In genomic region chr16:45922546-45923229, GRCm38 (mm10) we compare ENCODE assay signal across 12 mouse cellular contexts. TPM values are rescaled to one million over a fixed set of nuclear protein-coding genes. Genes with fewer than 3 reads are reported as not detected.
DNase-seq lines count a peak whose midpoint lies in the region; ATAC-seq and TF ChIP-seq lines count a peak whose summit lies in the region.
"Had no signal": no experiment of that assay in that cellular context is flagged by ENCODE, and none has a peak within 500 bp of the region (broad histone marks: within the 10 kb centered on the region; RNA-seq: fewer than 3 reads in every experiment).

No protein-coding gene starts in this region.

- no peak for TF ChIP-seq CTCF in brain, embryonic 14.5 days (IDR thresholded peaks at IDR 0.05; ENCODE audit: borderline replicate concordance, extremely low read depth, insufficient read depth, insufficient read length)

- DNase-seq in 3T3-L1 (ENCODE audit: low read depth, low spot score), result peak; percentile 31
- peak; percentile 42 for DNase-seq in brain, embryonic 14.5 days (ENCODE audit: low read depth)
- DNase-seq in kidney, postnatal 4 days, result peak; percentile 58 to 68
- DNase-seq in frontal cortex, postnatal 10 days (ENCODE audit: low spot score in 2 of 2), result no peak
- no peak for DNase-seq in right cerebral cortex, postnatal 4 days
- DNase-seq: thymus, adult 2 months had no signal

- WGBS in heart, embryonic 15.5 days, result 57% methylated on average over 8 of the region's 8 CpGs
- 75% methylated on average over 8 of the region's 8 CpGs for WGBS in neural tube, embryonic 15.5 days
- 80% methylated on average over 8 of the region's 8 CpGs for WGBS in hindbrain, embryonic 13.5 days

- peak overlapping the region; percentile 63 for H3K27ac ChIP-seq in heart, embryonic 15.5 days
- no peak overlapping the region for H3K27ac ChIP-seq in neural tube, embryonic 15.5 days (replicated peaks)
- no peak overlapping the region for H3K27ac ChIP-seq in hindbrain, embryonic 13.5 days
- H3K27ac ChIP-seq: hindbrain, embryonic 10.5 days; left cerebral cortex, adult 2 months; midbrain, embryonic 12.5 days had no signal

- ATAC-seq in heart, embryonic 15.5 days (replicated peaks; ENCODE audit: insufficient number of reproducible peaks, insufficient read depth, low FRiP score, low read depth), result peak; percentile 62; the same call in 1 of the 2 replicates
- ATAC-seq in neural tube, embryonic 15.5 days (ENCODE audit: low FRiP score), result no peak
- no peak for ATAC-seq in hindbrain, embryonic 13.5 days (ENCODE audit: low FRiP score)

- H3K4me3 ChIP-seq in heart, embryonic 15.5 days, result no peak overlapping the region
- no peak overlapping the region for H3K4me3 ChIP-seq in neural tube, embryonic 15.5 days (replicated peaks)
- H3K4me3 ChIP-seq in hindbrain, embryonic 13.5 days, result no peak overlapping the region
- H3K4me3 ChIP-seq: hindbrain, embryonic 10.5 days; left cerebral cortex, adult 2 months; midbrain, embryonic 12.5 days had no signal

- no peak for TF ChIP-seq POLR2A in brain, embryonic 14.5 days (IDR thresholded peaks at IDR 0.05; ENCODE audit: borderline replicate concordance, extremely low read depth, insufficient read depth, insufficient read length, poor library complexity, severe bottlenecking)

- no peak overlapping the region for H3K4me2 ChIP-seq in heart, embryonic 15.5 days
- H3K4me2 ChIP-seq in neural tube, embryonic 15.5 days, result no peak overlapping the region
- H3K4me2 ChIP-seq in hindbrain, embryonic 13.5 days, result no peak overlapping the region
- H3K4me2 ChIP-seq: midbrain, embryonic 12.5 days had no signal

- H3K36me3 ChIP-seq in heart, embryonic 15.5 days, result no peaks in the 10 kb centered on the region
- no peaks in the 10 kb centered on the region for H3K36me3 ChIP-seq in neural tube, embryonic 15.5 days
- no peaks in the 10 kb centered on the region for H3K36me3 ChIP-seq in hindbrain, embryonic 13.5 days
- H3K36me3 ChIP-seq: hindbrain, embryonic 10.5 days; midbrain, embryonic 12.5 days had no signal

- H3K27me3 ChIP-seq in heart, embryonic 15.5 days, result no peaks in the 10 kb centered on the region
- H3K27me3 ChIP-seq in neural tube, embryonic 15.5 days (replicated peaks), result no peaks in the 10 kb centered on the region
- no peaks in the 10 kb centered on the region for H3K27me3 ChIP-seq in hindbrain, embryonic 13.5 days
- H3K27me3 ChIP-seq: midbrain, embryonic 12.5 days had no signal

- peaks cover 10% of the 10 kb centered on the region for H3K4me1 ChIP-seq in heart, embryonic 15.5 days (replicated peaks)
- H3K4me1 ChIP-seq in neural tube, embryonic 15.5 days, result peaks cover 4% of the 10 kb centered on the region
- H3K4me1 ChIP-seq in hindbrain, embryonic 13.5 days (replicated peaks), result no peaks in the 10 kb centered on the region
- H3K4me1 ChIP-seq: midbrain, embryonic 12.5 days had no signal

- H3K9me3 ChIP-seq in heart, embryonic 15.5 days (replicated peaks), result no peaks in the 10 kb centered on the region
- no peaks in the 10 kb centered on the region for H3K9me3 ChIP-seq in neural tube, embryonic 15.5 days (replicated peaks)
- no peaks in the 10 kb centered on the region for H3K9me3 ChIP-seq in hindbrain, embryonic 13.5 days
- H3K9me3 ChIP-seq: hindbrain, embryonic 10.5 days; midbrain, embryonic 12.5 days had no signal

- H3K9ac ChIP-seq in heart, embryonic 15.5 days, result no peak overlapping the region
- H3K9ac ChIP-seq in neural tube, embryonic 15.5 days (replicated peaks), result no peak overlapping the region
- H3K9ac ChIP-seq in hindbrain, embryonic 13.5 days, result no peak overlapping the region
- H3K9ac ChIP-seq: midbrain, embryonic 12.5 days had no signal

RNA-seq across cellular contexts. Expression of gene Phldb2, which starts 30.7 kb away (rescaled TPM):
- 7.4 and 10.6 TPM in 2 replicates for polyA plus RNA-seq in brain, embryonic 14.5 days (2012; rRNA removed)
- polyA plus RNA-seq in heart, embryonic 15.5 days (2015; fragmentation: Nextera tagmentation; extraction: Ambion mirVana), result 38.4 and 39.8 TPM in 2 replicates
- 7.2 and 11.2 TPM in 2 replicates for polyA plus RNA-seq in neural tube, embryonic 15.5 days (2015; fragmentation: Nextera tagmentation; extraction: Ambion mirVana)
- polyA plus RNA-seq in hindbrain, embryonic 13.5 days (2015; fragmentation: Nextera tagmentation; extraction: Ambion mirVana), result 12.5 and 13.3 TPM in 2 replicates

Comparison
In these comparisons a context has a peak if more than half of its experiments do, and no peak if none do; other contexts are left out.
1. DNase-seq: peak in 3T3-L1 (single experiment), brain, embryonic 14.5 days (single experiment) and kidney, postnatal 4 days (2 of 2); none in frontal cortex, postnatal 10 days (0 of 2) and right cerebral cortex, postnatal 4 days (single experiment).